Mouse (Mus musculus): ENCODE results near the gene Ncln. TPM values are rescaled to one million over a fixed set of nuclear protein-coding genes. Genes with fewer than 3 reads are reported as not detected.
A peak's percentile ranks its signal among the peaks of the same experiment; 100 is the strongest.
"Not testable (repeated sequence)": the region's sequence is repeated elsewhere in the genome, so short reads cannot be mapped to it uniquely, and the experiment has no call there.

Ncln gene
- total RNA-seq, 2 experiments from 2014 or later, result 42.1 to 44.9 TPM

DNA sequence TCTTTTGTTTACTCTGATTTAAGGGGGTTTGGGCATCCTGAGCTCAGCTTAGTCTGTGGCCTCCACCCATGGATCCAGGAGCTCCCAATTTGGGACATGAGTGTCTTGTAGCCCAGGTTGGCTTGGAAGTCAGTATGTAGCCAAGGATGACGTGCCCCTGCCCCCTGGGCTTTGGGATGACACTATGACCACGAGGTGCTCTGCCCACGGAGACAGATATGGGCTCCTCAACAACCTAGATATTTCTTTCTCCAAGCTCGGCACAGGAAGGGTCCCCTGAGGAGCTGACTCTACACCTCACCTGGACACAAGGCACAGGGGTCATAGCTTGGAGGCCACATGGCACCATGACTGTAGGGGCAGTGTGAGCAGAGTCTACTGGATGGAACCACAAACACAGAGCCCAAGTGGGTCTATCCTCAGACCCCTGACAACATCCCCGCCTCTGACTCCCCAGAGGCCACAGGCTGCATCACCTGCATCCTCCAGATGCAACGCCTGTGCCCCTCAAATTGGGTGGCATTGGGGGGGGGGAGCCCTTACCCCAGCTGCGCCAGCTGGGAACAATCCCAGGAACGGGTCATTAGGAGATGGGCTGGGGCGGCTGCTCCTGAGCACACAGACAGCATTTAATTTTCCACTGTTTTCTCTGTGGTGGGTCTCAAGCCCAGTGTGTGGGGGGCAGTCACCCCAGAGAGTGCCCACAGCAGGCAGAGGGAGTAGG is 45.4 kb downstream of the Ncln start:
- intact Hi-C loops (cut with DNase I), result loop anchor here (2.0 to 5.0 kb wide), 2 partner anchors 60 to 164 kb away; no protein-coding TSS in a partner anchor
- DNase-seq, result peak in 1 of 2 experiments; percentile 11

GRCm38 (mm10) chr10:81450140-81450539 is 46.1 kb downstream of the Ncln start:
- peak; percentile 58 to 73 for DNase-seq
- intact Hi-C loops (cut with DNase I), result loop anchor here (2.0 to 5.0 kb wide), 2 partner anchors 59 to 163 kb away; no protein-coding TSS in a partner anchor

DNA sequence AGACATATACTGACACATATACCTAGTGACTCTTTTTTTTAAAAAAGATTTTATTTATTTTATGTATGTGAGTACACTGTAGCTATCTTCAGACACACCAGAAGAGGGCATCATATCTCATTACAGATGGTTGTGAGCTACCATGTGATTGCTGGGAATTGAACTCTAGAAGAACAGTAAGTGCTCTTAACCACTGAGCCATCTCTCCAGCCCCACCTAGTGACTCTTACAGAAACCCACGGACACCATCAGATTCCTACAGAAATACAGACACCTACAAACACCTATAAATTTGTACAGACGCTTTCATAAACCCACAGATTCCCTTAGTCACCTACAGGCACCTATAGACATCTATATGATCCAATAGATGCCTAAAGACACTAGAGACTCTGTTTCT is 50.7 kb downstream of the Ncln start:
- DNase-seq, result not testable (repeated sequence)
- intact Hi-C loops (cut with DNase I), result loop anchor here (5.0 kb wide), 1 partner anchor 298 kb away; no protein-coding TSS in a partner anchor

GRCm38 (mm10) chr10:81441019-81441418 is 55.2 kb downstream of the Ncln start:
- intact Hi-C loops (cut with DNase I), result no loop called here

More at GRCm38 (mm10) chr10:81441019-81441418, 55.2 kb downstream of the Ncln start:
- no peak for DNase-seq

Small RNA genes within 50 kb of the gene (microRNA-seq; reads per million reads assigned to microRNA genes)
- gene Gm25595, result 0 reads per million in 2 experiments

Other genes with a start within 250 kb of the Ncln start
- gene Matk, start 243.5 kb downstream of the Ncln start, total RNA-seq (2021), result under 1 TPM in 1 of 2 experiments, not detected in 1; 0.22 TPM
- gene Mrpl54, start 229.5 kb downstream of the Ncln start, total RNA-seq (2021), result 10 to 100 TPM; 90.6 to 91.0 TPM
- 100 to 1,000 TPM in 1 of 2 experiments, 10 to 100 TPM in 1; 98.5 to 102 TPM for gene Apba3, start 229.4 kb downstream of the Ncln start, total RNA-seq (2021)
- gene Tjp3, start 204.8 kb downstream of the Ncln start, total RNA-seq (2021), result not detected
- gene Pip5k1c, start 203.4 kb downstream of the Ncln start, total RNA-seq (2021), result 10 to 100 TPM; 21.4 to 23.2 TPM
- gene Cactin, start 175.3 kb downstream of the Ncln start, total RNA-seq (2021), result 10 to 100 TPM in 1 of 2 experiments, 1 to 10 TPM in 1; 7.6 to 10.2 TPM
- under 1 TPM; 0.87 to 0.99 TPM for gene Tbxa2r, start 167.7 kb downstream of the Ncln start, total RNA-seq (2021)
- 1 to 10 TPM; 1.1 to 1.3 TPM for gene Gipc3, start 153.1 kb downstream of the Ncln start, total RNA-seq (2021)
- 10 to 100 TPM; 19.7 to 20.9 TPM for gene Hmg20b, start 145.9 kb downstream of the Ncln start, total RNA-seq (2021)
- 1 to 10 TPM; 2.2 to 2.6 TPM for gene Mfsd12, start 138.9 kb downstream of the Ncln start, total RNA-seq (2021)
- gene 4930404N11Rik, start 130.6 kb downstream of the Ncln start, total RNA-seq (2021), result under 1 TPM; 0.37 to 0.41 TPM
- 10 to 100 TPM; 14.2 to 15.9 TPM for gene Fzr1, start 117.9 kb downstream of the Ncln start, total RNA-seq (2021)
- 10 to 100 TPM; 36.5 to 42.5 TPM for gene Dohh, start 112.0 kb downstream of the Ncln start, total RNA-seq (2021)
- 1 to 10 TPM in 1 of 2 experiments, under 1 TPM in 1; 0.89 to 1.2 TPM for gene Gm48551, start 111.9 kb downstream of the Ncln start, total RNA-seq (2021)
- gene Gm48552, start 107.4 kb downstream of the Ncln start, total RNA-seq (2021), result under 1 TPM; 0.59 to 0.77 TPM
- under 1 TPM; 0.37 to 0.38 TPM for gene Smim24, start 103.3 kb downstream of the Ncln start, total RNA-seq (2021)
- 100 to 1,000 TPM; 219 to 237 TPM for gene Nfic, start 40.8 kb downstream of the Ncln start, total RNA-seq (2021)
- gene Celf5, start 13.7 kb downstream of the Ncln start, total RNA-seq (2021), result not detected
- 1 to 10 TPM in 1 of 2 experiments, under 1 TPM in 1; 0.46 to 1.5 TPM for gene S1pr4, start 3.7 kb upstream of the Ncln start, total RNA-seq (2021)
- under 1 TPM in 1 of 2 experiments, not detected in 1; 0.20 TPM for gene Gna15, start 27.8 kb upstream of the Ncln start, total RNA-seq (2021)
- 10 to 100 TPM; 23.6 TPM for gene Gna11, start 48.8 kb upstream of the Ncln start, total RNA-seq (2021)
- 100 to 1,000 TPM; 847 to 848 TPM for gene Aes, start 63.1 kb upstream of the Ncln start, total RNA-seq (2021)
- gene Tle2, start 78.2 kb upstream of the Ncln start, total RNA-seq (2021), result 1 to 10 TPM; 4.4 to 4.7 TPM
- gene Tle6, start 104.7 kb upstream of the Ncln start, total RNA-seq (2021), result 1 to 10 TPM; 4.2 to 4.9 TPM
- 1 to 10 TPM; 2.3 TPM for gene BC025920, start 109.9 kb upstream of the Ncln start, total RNA-seq (2021)
- 1 to 10 TPM; 3.5 to 4.1 TPM for gene Sirt6, start 131.4 kb upstream of the Ncln start, total RNA-seq (2021)
- gene Ankrd24, start 132.1 kb upstream of the Ncln start, total RNA-seq (2021), result 1 to 10 TPM; 7.0 to 8.7 TPM
- 1 to 10 TPM; 1.2 to 1.6 TPM for gene Gm10778, start 152.7 kb upstream of the Ncln start, total RNA-seq (2021)
- 1 to 10 TPM; 4.4 to 6.0 TPM for gene Zfp433, start 208.4 kb upstream of the Ncln start, total RNA-seq (2021)